Mouse (Mus musculus): ENCODE measurements around the gene Cma1.
"Not testable (repeated sequence)": the region's sequence is repeated elsewhere in the genome, so short reads cannot be mapped to it uniquely, and the experiment has no call there.

- TF ChIP-seq CTCF (conservative IDR thresholded peaks at IDR 0.05; ENCODE audit: low read length); NANOG (IDR thresholded peaks at IDR 0.05; ENCODE audit: borderline replicate concordance, low read length); POU5F1 (IDR thresholded peaks at IDR 0.05; ENCODE audit: borderline replicate concordance, low read length): not testable (repeated sequence)
These were observed 43.0 kb upstream of the Cma1 start for GRCm38 (mm10) chr14:55987464-55987863.

All from E14TG2a.4 (cell line).